27 mouse cellular contexts compared by ENCODE assay signal in genomic region chr2:163060630-163061029, GRCm38 (mm10). TPM values are rescaled to one million over a fixed set of nuclear protein-coding genes. Genes with fewer than 3 reads are reported as not detected.
A peak's percentile ranks its signal among the peaks of the same experiment; 100 is the strongest.
DNase-seq lines count a peak whose midpoint lies in the region; ATAC-seq and TF ChIP-seq lines count a peak whose summit lies in the region.
"Had no signal": no experiment of that assay in that cellular context is flagged by ENCODE, and none has a peak within 500 bp of the region (broad histone marks: within the 10 kb centered on the region; RNA-seq: fewer than 3 reads in every experiment).

No protein-coding gene starts in this region.

- H3K27me3 ChIP-seq in liver, embryonic 12.5 days (replicated peaks): no peaks in the 10 kb centered on the region
- H3K27me3 ChIP-seq in liver, embryonic 11.5 days (replicated peaks; ENCODE audit: control insufficient read depth, insufficient read depth, low read length): no peaks in the 10 kb centered on the region
- H3K27me3 ChIP-seq in ES-Bruce4 (ENCODE audit: control insufficient read depth, insufficient read depth, low read length, poor library complexity, severe bottlenecking): no peaks in the 10 kb centered on the region
- H3K27me3 ChIP-seq: embryonic facial prominence, embryonic 13.5 days; forebrain, embryonic 12.5 days; heart, embryonic 13.5 days had no signal

- intact Hi-C loops in heart, postnatal 36 days (cut with DNase I): no loop called here

- no peak for ATAC-seq in liver, embryonic 12.5 days
- ATAC-seq in liver, embryonic 11.5 days (replicated peaks; ENCODE audit: low FRiP score): no peak
- peak; percentile 33; the same call in 1 of the 2 replicates for ATAC-seq in megakaryocyte progenitor cell, adult 5-6 weeks (replicated peaks; ENCODE audit: poor library complexity)
- ATAC-seq: forebrain, embryonic 16.5 days; hindbrain, postnatal 0 days had no signal

- TF ChIP-seq EP300 in ES-Bruce4 (IDR thresholded peaks at IDR 0.05; ENCODE audit: insufficient read depth, low read depth, low read length): no peak

- H3K9ac ChIP-seq in liver, embryonic 12.5 days: no peak overlapping the region
- H3K9ac ChIP-seq in liver, embryonic 11.5 days (ENCODE audit: low read depth, low read length): no peak overlapping the region
- H3K9ac ChIP-seq in ES-Bruce4 (ENCODE audit: low read depth, poor library complexity, severe bottlenecking): peak overlapping the region; percentile 96
- H3K9ac ChIP-seq: embryonic facial prominence, embryonic 13.5 days; forebrain, embryonic 12.5 days; heart, embryonic 13.5 days; hindbrain, embryonic 13.5 days had no signal

- H3K9me3 ChIP-seq in liver, embryonic 12.5 days (replicated peaks): no peaks in the 10 kb centered on the region
- H3K9me3 ChIP-seq in liver, embryonic 11.5 days (ENCODE audit: control insufficient read depth, low read length): no peaks in the 10 kb centered on the region
- H3K9me3 ChIP-seq in ES-Bruce4 (replicated peaks; ENCODE audit: control insufficient read depth, insufficient read depth, low read length, poor library complexity, severe bottlenecking): no peaks in the 10 kb centered on the region
- H3K9me3 ChIP-seq: embryonic facial prominence, embryonic 13.5 days; forebrain, embryonic 12.5 days; heart, embryonic 13.5 days; hindbrain, embryonic 13.5 days had no signal

- H3K4me2 ChIP-seq in liver, embryonic 12.5 days: no peak overlapping the region
- no peak overlapping the region for H3K4me2 ChIP-seq in liver, embryonic 11.5 days
- H3K4me2 ChIP-seq: embryonic facial prominence, embryonic 13.5 days; forebrain, embryonic 12.5 days; heart, embryonic 13.5 days; hindbrain, embryonic 13.5 days had no signal

- peak overlapping the region; percentile 33; the same call in 1 of the 2 replicates for H3K27ac ChIP-seq in liver, embryonic 12.5 days
- H3K27ac ChIP-seq in liver, embryonic 11.5 days (ENCODE audit: low read depth, low read length): no peak overlapping the region
- peak overlapping the region; percentile 78 for H3K27ac ChIP-seq in ES-Bruce4 (ENCODE audit: insufficient read depth, low read length)
- H3K27ac ChIP-seq: embryonic facial prominence, embryonic 13.5 days; forebrain, embryonic 12.5 days; gastrocnemius, adult 2 months; heart, embryonic 13.5 days; hindbrain, embryonic 13.5 days; hindbrain, postnatal 0 days had no signal

- DNase-seq in liver, embryonic 11.5 days (ENCODE audit: low spot score): no peak
- peak; percentile 9 for DNase-seq in NIH3T3 (ENCODE audit: low read depth)
- no peak for DNase-seq in heart, postnatal 36 days
- DNase-seq in cerebellum, adult 11-12 months: no peak
- DNase-seq: adrenal gland, postnatal 10 days; cerebellum, adult 11 months; cerebellum, adult 9-10 months; cerebellum, postnatal 25 days; gastrocnemius, adult 2 months; gastrocnemius, postnatal 25 days; heart, adult 11 months had no signal

- H3K4me3 ChIP-seq in liver, embryonic 12.5 days: no peak overlapping the region
- H3K4me3 ChIP-seq in liver, embryonic 11.5 days (ENCODE audit: low read depth, low read length): no peak overlapping the region
- H3K4me3 ChIP-seq in ES-Bruce4 (ENCODE audit: low read depth, low read length): peak overlapping the region; percentile 43
- H3K4me3 ChIP-seq: embryonic facial prominence, embryonic 13.5 days; forebrain, embryonic 12.5 days; gastrocnemius, adult 2 months; heart, embryonic 13.5 days; hindbrain, embryonic 13.5 days had no signal

- TF ChIP-seq POLR2A in ES-Bruce4 (IDR thresholded peaks at IDR 0.05; ENCODE audit: insufficient read depth, low read length): no peak

- H3K4me1 ChIP-seq in liver, embryonic 12.5 days: peaks cover 49% of the 10 kb centered on the region
- H3K4me1 ChIP-seq in liver, embryonic 11.5 days (replicated peaks; ENCODE audit: control insufficient read depth, insufficient read depth, low read length): peaks cover 37% of the 10 kb centered on the region
- H3K4me1 ChIP-seq in ES-Bruce4 (ENCODE audit: control insufficient read depth, insufficient read depth, low read length): peaks cover 7% of the 10 kb centered on the region

- peaks cover 77% of the 10 kb centered on the region for H3K36me3 ChIP-seq in liver, embryonic 12.5 days
- peaks cover 16% of the 10 kb centered on the region for H3K36me3 ChIP-seq in liver, embryonic 11.5 days (ENCODE audit: control insufficient read depth, insufficient read depth, low read length)
- H3K36me3 ChIP-seq in ES-Bruce4 (ENCODE audit: control insufficient read depth, insufficient read depth, low read length, poor library complexity, severe bottlenecking): peaks cover 68% of the 10 kb centered on the region
- H3K36me3 ChIP-seq: hindbrain, embryonic 13.5 days had no signal

- no peak for TF ChIP-seq CTCF in ES-Bruce4 (IDR thresholded peaks at IDR 0.05; ENCODE audit: low read depth, low read length)

- 46% methylated on average over 6 of the region's 6 CpGs for WGBS in liver, embryonic 12.5 days (ENCODE audit: insufficient replicate concordance)
- 71% methylated on average over 6 of the region's 6 CpGs for WGBS in liver, embryonic 11.5 days

RNA-seq across cellular contexts. Expression of gene Mybl2, which starts 6.1 kb away (rescaled TPM):
- polyA plus RNA-seq in liver, embryonic 12.5 days (2016; fragmentation: Nextera tagmentation; extraction: Ambion mirVana): 71.7 and 72.8 TPM in 2 replicates
- 69.2 and 70.9 TPM in 2 replicates for polyA plus RNA-seq in liver, embryonic 11.5 days (2014; fragmentation: Nextera tagmentation; extraction: Ambion mirVana)
- 471 and 519 TPM in 2 replicates for polyA plus RNA-seq in ES-Bruce4 (2011; ENCODE audit: insufficient read depth, insufficient read length, low read depth, missing spikeins)
- 28.1 and 30.8 TPM in 2 replicates for total RNA-seq in megakaryocyte progenitor cell, adult 5-6 weeks (2015)
- total RNA-seq in megakaryocyte progenitor cell, adult 5-6 weeks (2017): 39.0 and 40.6 TPM in 2 replicates
- total RNA-seq in heart, postnatal 36 days (2021): under 1 TPM; 0.16 to 0.89 TPM
- total RNA-seq: gastrocnemius, adult 2 months had no signal

RNA-seq across cellular contexts. Expression of gene Gtsf1l, which starts 27.0 kb away (rescaled TPM):
- not detected in 2 replicates for polyA plus RNA-seq in liver, embryonic 12.5 days (2016; fragmentation: Nextera tagmentation; extraction: Ambion mirVana)
- polyA plus RNA-seq in liver, embryonic 11.5 days (2014; fragmentation: Nextera tagmentation; extraction: Ambion mirVana): not detected in 2 replicates
- 34.9 and 36.3 TPM in 2 replicates for polyA plus RNA-seq in ES-Bruce4 (2011; ENCODE audit: insufficient read depth, insufficient read length, low read depth, missing spikeins)
- 0.90 and 1.4 TPM in 2 replicates for total RNA-seq in megakaryocyte progenitor cell, adult 5-6 weeks (2015)
- 0.61 TPM in 1 of 2 replicates, not detected in the other for total RNA-seq in megakaryocyte progenitor cell, adult 5-6 weeks (2017)
- total RNA-seq in heart, postnatal 36 days (2021): not detected
- total RNA-seq: adrenal gland, postnatal 10 days; adrenal gland, postnatal 4 days; gastrocnemius, adult 2 months; gastrocnemius, postnatal 25 days; hematopoietic stem cell, adult 5-6 weeks; hindbrain, postnatal 0 days had no signal
- polyA plus RNA-seq: brain, embryonic 14.5 days; cortical plate, adult 2 months; embryonic facial prominence, embryonic 13.5 days; forebrain, embryonic 12.5 days; forebrain, embryonic 16.5 days; frontal cortex, adult 2 months; heart, embryonic 13.5 days; heart, postnatal 0 days; hindbrain, embryonic 13.5 days; hindbrain, postnatal 0 days; intestine, embryonic 14.5 days had no signal

RNA-seq across cellular contexts. Expression of gene Ift52, which starts 43.5 kb away (rescaled TPM):
- polyA plus RNA-seq in liver, embryonic 12.5 days (2016; fragmentation: Nextera tagmentation; extraction: Ambion mirVana): 24.4 and 25.9 TPM in 2 replicates
- 43.0 and 44.8 TPM in 2 replicates for polyA plus RNA-seq in liver, embryonic 11.5 days (2014; fragmentation: Nextera tagmentation; extraction: Ambion mirVana)
- polyA plus RNA-seq in ES-Bruce4 (2011; ENCODE audit: insufficient read depth, insufficient read length, low read depth, missing spikeins): 62.6 and 69.4 TPM in 2 replicates
- total RNA-seq in megakaryocyte progenitor cell, adult 5-6 weeks (2015): 31.8 and 41.2 TPM in 2 replicates
- total RNA-seq in megakaryocyte progenitor cell, adult 5-6 weeks (2017): 13.5 and 28.3 TPM in 2 replicates
- 10 to 100 TPM; 21.0 to 22.2 TPM for total RNA-seq in heart, postnatal 36 days (2021)

Comparison
In these comparisons a context has a peak if more than half of its experiments do, and no peak if none do; other contexts are left out.
1. RNA of gene Gtsf1l, which starts 27.0 kb away (polyA plus RNA-seq): 34.9 to 36.3 TPM in ES-Bruce4; not detected in liver, embryonic 11.5 days and not detected in liver, embryonic 12.5 days; every median in the first group is over 10 times any median in the second.